Mouse (Mus musculus) cerebellum, adult 2 months (tissue): ENCODE data around the gene Rimklb.

Experiments used
- CTCF ChIP-seq: fragments of 200-500 bp; IDR thresholded peaks from 2 replicates; pipeline ENCODE4 v1.5.1; 2011; ENCODE audit warnings: low read depth, mild to moderate bottlenecking, control low read depth, low read length, moderate library complexity, borderline replicate concordance; ENCODE audit not compliant: insufficient read depth
- POLR2A ChIP-seq: fragments of 200-500 bp; IDR thresholded peaks from 2 replicates; pipeline ENCODE4 v1.6.1; 2011; ENCODE audit warnings: low read length, control low read depth, borderline replicate concordance; ENCODE audit not compliant: insufficient read depth

DNA sequence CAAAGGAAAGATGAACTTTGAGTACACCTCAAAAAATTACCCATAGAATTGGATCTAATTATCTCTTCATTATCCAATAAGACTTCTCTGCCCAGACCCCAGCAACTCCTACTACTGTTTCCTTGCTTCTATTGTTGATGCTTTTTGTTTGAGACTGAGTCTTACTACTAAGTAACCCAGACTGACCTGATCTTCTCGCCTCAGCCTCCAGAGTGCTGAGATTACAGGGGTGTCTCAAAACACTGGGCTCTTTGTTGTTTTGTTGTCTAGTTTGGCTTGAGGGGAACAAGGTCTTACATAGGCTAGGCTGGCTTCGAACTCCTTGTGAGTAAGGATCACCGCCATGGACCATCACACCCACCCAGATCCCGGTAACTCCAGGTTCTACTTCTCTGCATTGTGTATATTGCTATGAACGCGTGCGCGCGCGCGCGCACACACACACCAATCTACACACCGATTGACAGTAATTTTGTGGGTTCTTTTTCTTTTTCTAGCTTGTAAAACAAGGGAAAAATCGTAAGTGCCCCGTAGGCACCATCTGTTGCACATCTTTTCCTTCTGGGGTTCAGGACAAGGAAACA is 7.5 kb downstream of the Rimklb start:
- TF ChIP-seq CTCF = no peak
- TF ChIP-seq POLR2A = no peak
